Mouse (Mus musculus) activated CD4-positive, CD25-positive, alpha-beta regulatory T cell (primary cell): Measurements from ENCODE around the gene Gm20906. TPM values are rescaled to one million over a fixed set of nuclear protein-coding genes. Genes with fewer than 3 reads are reported as not detected.

ENCODE experiments used
- polyA plus RNA-seq, 2 experiments: library from polyadenylated mRNA; unstranded; fragments of 100-300 nt; shearing (Covaris generic); gene quantifications; one replicate each; pipeline ENCODE4 v1.2.1; 2017

Gene Gm20906
- polyA plus RNA-seq = not detected

GRCm38 (mm10) chrY:87550666-87551065 lies at the start of gene Gm20906:
Gene Gm20906 (plus strand): TSS chrY:87550966.

